Mouse (Mus musculus): Measurements from ENCODE around the gene Gzmf.

DNA sequence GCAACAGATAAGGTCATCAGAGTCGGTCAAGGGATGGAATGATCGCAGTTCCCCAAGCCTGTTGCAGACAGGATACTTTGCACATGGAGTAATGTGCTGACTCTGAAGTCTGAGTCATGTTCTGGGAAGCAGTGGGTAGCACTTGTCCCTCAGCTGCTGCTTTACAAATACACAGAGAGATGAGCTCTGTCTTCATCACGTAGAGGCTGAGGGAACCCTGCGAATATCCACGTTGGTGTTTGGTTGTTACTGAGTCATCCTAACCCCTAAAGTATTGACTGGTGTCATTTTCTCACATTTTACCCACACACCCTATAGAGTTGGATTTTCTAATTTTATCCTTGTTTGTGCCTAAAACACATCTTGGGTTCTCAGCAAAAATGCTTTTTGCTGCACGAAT lies 43.2 kb downstream of the Gzmf start:
- TF ChIP-seq ZC3H11A (IDR thresholded peaks at IDR 0.05; ENCODE audit: borderline replicate concordance, low read depth, low read length) (no peak), ZNF384 (IDR thresholded peaks at IDR 0.05; ENCODE audit: low read depth, low read length) (no peak)

Measured in ES-E14 (cell line).